Mouse (Mus musculus): ENCODE measurements at regions not wholly inside any gene's neighbourhood (a gene's known extent, or its start where the extent isn't known, plus 50 kb on each side); places are given as distances from the start of the nearest gene placed in this dataset.

DNA sequence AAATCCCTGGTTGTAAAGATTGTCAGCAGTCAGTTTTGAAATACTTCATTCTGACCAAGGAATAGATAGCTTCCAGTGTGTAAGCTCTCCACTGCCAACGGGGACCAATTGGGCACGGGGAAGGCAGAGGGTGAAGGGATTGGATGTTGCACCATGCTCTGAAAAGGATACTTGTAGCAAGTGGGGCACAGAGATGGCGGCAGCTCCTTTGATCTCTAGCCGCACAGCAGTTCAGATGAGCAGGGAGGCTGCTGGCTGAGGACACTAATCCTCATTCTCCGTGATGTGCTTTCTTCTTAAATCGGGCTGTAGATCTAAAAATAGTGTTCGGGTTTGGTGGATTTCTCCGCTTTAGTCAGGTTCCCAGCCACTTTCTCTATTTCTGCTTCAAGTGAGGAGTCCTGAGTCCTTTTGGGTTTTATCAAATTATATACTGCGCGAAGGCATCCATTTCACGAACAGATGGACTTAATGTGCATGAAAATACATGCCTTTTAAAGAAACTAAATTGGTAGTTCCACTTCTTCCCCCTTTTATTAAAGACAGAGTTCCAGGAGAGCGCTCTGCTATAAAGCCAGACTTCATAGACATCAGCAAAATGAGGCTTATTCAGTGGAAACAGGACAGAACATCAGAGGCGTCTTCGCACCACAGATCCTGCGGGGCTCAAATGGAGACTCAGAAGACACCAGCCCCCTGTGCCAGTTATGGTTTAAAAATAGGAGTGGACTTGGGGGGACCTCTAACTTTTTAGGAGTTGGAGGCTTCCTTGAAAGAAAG lies 225.1 kb upstream of the Klf4 start:
- DNase-seq (ENCODE audit: low spot score in 2 of 2), result no peak

DNA sequence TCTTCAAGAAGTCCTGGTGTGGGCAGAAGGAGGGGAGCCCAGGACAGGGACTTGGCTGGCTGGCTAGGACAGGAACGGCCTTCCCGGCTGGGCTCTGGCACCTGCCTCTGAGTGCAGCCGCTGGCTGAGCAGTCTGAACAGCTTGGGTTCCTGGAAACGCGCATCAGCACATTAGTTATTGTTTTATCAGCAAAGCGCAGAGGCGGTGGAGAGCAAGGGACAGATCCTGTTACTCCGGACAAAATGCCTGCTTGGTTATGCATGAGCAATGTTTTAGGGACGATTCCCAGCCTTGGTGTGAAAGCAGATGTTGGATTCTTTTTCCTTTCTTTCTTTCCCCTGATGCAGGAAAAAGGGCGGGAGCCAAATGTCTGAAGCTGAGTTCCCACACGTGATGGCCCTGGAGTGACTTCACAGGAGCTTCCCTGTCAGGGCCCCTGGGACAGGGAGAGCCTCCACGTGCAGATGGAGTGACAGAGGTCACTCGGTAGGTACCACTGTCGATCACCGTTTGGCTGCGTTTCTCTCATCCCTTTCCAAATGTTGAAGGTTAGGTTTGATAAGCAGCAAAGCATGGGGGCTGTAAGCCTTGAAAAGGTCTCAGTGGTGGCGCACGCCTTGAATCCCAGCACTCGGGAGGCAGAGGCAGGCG lies 217.8 kb upstream of the Klf4 start:
- no peak for DNase-seq (ENCODE audit: low spot score in 2 of 2)

DNA sequence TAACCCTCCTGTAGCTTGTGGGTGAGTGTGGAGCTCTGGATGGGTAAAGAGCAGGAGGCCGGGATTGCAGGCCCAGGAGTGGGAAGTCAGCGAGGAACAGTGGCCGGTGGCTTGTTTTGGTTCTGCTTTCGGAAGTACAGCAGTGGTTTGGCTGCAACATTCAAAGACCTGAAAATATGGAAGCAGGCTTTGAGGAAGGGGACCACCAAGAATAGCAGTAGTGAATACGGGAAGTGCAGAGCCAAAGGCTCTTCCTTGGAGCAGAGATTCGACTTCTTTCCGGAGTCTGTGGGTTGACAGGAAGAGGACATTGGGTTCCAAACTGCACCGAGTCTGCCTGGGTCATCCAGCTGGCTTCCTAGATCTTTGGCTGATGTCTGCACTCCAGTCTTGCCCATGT lies 209.1 kb upstream of the Klf4 start:
- no peak for DNase-seq (ENCODE audit: low spot score in 2 of 2)

DNA sequence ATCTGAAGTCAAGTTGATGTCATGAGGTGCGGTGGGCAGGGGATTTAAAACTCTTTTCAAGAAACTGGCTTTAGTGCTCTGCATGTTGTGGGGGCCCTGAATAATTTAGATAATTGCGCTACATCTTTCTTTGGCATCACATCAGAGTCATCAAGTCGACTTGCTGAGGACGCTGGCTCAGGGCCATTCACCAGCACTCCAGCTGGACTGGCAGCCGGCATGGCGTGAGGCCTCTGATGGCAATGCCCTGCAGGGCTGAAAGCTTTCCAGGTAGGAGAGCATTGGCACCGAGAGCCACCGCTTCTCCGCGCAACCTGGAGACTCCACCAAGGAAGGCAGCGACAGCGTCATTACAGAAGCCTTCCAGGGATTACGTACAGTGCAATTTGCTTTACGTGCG lies 207.8 kb upstream of the Klf4 start:
- no peak for DNase-seq (ENCODE audit: low spot score in 2 of 2)

DNA sequence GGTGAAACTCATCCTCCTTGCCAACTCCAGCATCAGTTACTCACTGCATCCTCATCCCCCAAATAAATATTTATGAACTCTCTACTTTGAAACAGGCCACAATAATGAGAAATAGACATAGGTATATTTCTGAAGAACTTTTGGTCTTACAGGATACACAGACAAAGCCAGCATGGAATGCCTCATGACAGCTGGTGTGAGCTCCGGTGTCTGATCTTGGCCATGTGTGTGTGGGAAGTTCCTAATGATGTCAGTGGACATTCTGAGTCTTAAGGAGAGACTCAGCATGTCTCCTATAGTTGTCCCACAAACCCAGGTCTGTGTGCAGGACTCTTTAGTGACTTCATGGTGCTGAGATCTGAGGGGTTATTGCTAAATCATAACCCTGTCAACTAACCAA lies 206.4 kb upstream of the Klf4 start:
- DNase-seq (ENCODE audit: low spot score in 2 of 2), result no peak

DNA sequence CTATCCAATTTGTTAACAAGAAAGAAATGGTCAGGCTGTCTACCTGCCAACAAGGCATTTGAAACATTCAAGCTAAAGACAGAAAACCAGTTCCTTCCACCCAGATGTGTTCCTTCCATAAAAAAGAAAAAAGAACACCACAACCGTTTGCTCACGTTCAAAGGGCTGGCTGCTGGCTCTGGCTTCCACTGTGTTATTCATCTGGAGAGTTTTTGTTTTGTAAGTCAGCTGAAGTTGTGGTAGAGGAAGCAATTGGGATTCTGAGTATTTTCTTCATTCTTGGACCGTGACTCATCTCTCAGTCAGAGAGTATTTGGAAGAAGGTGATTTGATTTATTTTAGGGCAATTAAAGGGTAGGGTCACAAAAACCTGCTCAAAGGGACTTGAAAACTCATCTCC lies 203.2 kb upstream of the Klf4 start:
- DNase-seq (ENCODE audit: low spot score in 2 of 2), result no peak

DNA sequence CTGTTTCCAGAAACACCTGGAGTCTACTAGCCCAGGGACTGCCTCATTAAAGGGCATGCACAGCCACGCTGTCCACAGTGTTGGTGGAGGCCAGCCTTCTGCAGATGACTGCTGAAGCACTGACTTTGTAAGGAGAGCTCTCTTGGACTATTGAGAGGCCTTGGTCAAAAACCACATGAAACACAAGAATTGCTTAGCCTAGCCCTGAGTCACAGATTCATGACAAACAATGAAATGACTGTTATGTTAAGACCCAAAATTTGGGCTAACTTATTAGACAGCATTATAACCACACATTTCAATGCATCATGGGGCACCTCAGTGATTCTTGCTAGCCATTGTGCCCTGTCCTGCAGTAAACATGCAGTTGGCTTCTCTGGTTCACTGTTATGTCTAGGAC lies 202.1 kb upstream of the Klf4 start:
- DNase-seq (ENCODE audit: low spot score in 2 of 2), result no peak

DNA sequence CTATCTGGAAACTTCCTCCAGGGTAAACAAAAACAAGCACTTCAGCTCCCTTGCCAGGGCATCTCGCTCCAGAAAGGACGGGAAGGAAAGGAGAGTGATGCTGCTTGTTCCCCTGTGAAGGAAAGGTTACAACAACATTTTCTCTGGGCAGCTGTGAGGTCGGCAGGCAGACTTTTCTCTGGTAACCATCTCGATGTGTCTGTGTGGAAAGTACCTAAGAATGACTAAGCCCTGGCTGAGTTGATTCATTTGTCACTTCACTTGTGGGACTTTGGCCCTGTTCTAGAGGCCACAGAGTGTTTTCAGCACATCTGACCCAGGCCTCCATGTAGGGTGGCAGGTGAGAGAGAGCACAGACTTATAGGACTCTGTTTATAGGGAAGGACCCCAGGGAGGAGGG lies 201.0 kb upstream of the Klf4 start:
- no peak for DNase-seq (ENCODE audit: low spot score in 2 of 2)

DNA sequence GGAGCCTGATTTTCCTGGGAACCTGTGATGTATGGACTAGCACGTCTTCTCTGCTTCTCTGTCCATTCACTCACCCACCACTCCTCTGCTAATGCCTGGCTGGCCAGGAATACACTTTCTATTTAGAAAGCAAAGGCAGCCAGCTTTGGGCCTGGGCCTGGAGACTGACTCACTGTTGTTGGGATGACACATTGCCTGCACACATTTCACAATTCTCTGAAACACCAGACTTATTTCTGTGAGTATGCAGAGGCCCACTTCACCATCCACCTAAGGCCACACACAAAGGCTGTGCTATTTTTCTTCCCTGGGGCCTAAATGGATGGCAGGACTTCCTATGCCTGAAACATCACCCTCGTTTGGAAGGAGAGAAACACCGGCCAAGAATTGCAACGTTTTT lies 199.7 kb upstream of the Klf4 start:
- peak; percentile 28 to 75 for DNase-seq (ENCODE audit: low spot score in 2 of 2)

DNA sequence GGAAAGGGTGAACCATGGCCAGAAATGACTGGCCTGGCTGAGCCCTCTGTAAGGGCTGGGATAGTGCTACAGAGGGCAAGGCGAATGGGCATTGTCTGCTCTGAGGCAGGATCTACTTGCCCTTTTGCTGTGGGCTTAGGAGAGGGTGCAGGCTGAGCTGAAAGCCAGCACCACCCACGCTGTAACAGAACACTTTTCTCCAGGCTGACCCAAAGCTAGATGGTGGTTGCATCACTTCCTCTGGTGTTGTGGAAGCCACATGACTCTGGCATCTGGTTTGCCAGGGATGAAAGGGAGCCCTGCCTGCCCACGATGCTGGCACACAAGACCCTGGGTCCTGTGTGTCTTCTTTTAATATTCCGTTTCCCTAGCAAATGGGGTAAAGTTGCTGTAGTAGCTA lies 198.0 kb upstream of the Klf4 start:
- no peak for DNase-seq (ENCODE audit: low spot score in 2 of 2)

DNA sequence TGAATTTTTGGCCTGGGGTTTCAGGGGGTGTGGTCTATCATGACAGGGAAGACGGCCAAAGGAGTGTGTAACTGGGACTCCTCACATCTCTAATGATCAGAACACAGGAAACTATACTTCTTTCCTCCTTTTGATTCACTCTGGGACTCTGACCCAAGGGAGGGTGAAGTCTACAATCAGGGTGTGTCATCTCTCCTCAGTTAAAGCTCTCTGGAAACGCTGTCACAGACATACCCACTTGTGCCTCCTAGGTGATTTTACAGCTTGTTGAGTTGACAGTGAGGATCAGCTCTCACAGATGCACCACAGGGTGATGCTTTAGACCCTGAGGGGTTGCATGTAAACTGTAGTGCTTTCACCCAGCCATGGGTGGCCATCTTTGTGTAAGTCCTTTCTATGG lies 194.9 kb upstream of the Klf4 start:
- no peak for DNase-seq (ENCODE audit: low spot score in 2 of 2)

DNA sequence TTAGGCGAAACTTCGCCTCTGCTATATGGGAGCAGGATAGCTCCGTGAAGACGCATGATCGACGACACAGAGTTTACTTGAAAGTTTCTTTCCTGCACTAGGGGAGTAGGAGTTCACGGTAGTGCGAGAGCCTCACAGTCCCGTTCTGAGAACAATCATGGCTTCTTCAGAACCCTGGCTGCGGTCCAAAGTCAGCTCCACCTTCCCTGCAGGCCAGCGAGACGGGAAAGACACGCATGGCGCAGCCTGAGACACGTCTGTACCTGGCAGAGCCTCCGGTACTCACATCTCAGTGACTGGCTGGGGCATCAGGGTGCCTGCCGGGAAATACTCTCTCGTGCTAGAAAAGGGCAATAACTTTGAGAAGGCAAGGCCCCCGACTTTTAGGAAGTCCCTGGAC lies 193.8 kb upstream of the Klf4 start:
- DNase-seq (ENCODE audit: low spot score in 2 of 2), result no peak

DNA sequence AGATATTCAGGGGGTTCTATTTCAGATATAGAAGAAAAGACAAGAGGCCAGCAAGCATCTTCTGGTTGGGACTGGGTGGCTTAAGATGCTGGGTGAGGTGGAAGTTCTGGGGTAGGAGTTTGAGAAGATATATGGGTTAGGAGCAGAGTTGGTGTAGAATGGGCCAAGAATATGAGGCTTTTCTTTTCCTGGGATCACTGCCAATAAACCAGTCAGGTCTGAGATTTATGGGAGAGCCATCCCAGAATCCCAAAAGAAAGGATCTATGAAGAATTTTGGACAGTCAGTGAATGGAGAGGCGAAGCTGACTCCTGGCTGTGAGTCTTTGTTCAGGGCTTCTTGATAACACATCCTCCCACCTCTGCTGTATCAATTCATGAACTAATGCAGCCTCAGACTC lies 192.0 kb upstream of the Klf4 start:
- no peak for DNase-seq (ENCODE audit: low spot score in 2 of 2)

DNA sequence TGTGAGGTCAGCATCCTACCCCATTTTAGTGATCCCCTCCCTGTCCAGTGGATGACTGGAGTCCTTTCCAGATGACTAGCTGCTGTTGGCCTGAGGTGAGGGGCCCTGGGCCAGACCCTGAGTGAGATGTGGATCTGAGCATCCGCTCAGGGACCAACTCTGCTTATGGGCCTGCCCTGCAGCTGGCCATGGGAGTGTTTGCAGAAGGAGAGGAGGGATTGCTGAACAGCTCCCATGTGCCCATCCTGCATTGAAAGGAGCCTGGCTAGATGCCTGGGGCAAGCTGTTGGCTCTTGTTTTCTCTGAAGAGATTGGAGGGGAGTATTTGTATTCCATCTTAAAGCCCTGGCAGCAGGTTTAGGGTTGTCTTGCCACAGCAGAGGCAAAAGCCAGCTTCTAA lies 190.9 kb upstream of the Klf4 start:
- no peak for DNase-seq (ENCODE audit: low spot score in 2 of 2)

DNA sequence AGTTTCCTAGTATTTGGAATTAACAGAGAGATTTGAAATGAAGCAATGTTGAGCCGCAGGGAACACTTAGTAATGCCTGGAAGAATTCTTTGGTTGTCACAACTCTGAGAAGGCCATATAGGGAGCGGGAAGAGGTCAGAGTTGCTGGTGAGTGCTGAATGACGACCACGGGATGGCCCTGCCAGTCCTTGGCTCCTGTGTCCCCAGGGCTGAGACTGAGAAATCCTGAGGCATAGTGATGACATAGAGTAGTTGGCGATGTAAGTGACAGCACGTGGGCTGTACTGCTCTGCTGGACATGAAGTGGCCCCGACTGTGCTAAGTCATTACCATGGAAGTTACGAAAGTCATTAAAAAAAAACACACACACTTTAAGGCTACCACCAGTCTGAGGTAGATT lies 190.1 kb upstream of the Klf4 start:
- no peak for DNase-seq (ENCODE audit: low spot score in 2 of 2)

DNA sequence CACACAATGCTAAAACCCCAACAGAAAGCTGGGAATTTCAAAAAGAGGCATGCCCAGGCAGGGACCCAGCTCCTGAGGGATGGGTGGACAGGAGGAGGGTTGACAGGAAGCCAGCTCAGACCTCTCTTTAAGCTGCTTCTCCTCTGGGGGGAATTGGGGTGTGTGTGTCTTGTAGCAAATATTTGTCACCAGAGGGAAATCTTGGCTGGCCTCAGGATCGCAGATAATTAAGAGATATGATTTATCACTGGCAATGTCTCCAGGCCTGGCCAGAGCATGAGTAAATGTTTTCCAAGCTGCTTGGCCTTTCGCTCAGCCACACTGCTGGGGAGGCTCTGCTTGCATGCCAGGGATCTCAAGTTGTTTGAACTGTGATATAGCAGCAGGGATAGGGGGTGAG lies 189.6 kb upstream of the Klf4 start:
- DNase-seq (ENCODE audit: low spot score in 2 of 2), result no peak

DNA sequence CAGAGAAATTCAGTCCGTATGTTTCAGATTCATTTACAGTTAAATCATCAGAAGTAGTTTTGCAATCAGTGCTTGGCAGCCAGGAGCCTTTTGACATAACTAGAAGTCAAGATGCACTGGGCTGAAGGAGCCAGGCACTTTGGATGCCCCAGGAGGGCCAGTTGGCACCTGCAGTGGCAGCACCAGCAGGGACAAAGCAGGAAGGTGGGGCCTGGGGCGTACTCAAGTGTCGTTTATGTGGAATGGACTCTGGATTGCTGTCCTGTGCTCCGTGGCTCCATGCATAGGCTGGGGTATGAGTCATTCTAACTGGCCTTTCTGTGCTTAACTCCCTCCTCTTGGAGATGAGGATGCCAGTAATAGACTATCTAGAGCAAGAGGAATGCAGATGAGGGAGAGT lies 186.2 kb upstream of the Klf4 start:
- no peak for DNase-seq (ENCODE audit: low spot score in 2 of 2)

DNA sequence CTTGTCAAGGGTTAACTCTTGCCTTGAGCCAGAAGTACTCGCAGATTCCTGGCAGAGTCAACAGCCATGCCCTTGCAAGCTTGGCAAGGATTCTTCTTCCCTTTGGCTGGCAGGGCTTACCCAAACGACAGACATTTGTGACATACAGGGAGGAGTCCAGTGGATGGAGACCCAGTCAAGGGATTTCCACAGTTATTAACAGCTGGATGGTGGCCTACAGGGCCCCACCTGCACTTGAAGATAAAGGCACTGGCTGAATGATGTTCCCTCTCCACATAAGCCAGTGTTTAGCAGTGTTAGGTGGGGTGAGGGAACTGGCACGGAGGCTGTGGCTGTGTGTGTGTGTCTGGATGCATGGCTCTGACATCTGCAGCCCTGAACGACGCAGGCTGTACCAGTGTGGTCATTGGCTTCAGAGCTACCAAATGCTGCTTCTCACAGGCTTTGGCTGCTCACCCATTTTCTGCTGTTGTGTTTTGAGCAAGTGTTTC lies 183.9 kb upstream of the Klf4 start:
- no peak for DNase-seq (ENCODE audit: low spot score in 2 of 2)

DNA sequence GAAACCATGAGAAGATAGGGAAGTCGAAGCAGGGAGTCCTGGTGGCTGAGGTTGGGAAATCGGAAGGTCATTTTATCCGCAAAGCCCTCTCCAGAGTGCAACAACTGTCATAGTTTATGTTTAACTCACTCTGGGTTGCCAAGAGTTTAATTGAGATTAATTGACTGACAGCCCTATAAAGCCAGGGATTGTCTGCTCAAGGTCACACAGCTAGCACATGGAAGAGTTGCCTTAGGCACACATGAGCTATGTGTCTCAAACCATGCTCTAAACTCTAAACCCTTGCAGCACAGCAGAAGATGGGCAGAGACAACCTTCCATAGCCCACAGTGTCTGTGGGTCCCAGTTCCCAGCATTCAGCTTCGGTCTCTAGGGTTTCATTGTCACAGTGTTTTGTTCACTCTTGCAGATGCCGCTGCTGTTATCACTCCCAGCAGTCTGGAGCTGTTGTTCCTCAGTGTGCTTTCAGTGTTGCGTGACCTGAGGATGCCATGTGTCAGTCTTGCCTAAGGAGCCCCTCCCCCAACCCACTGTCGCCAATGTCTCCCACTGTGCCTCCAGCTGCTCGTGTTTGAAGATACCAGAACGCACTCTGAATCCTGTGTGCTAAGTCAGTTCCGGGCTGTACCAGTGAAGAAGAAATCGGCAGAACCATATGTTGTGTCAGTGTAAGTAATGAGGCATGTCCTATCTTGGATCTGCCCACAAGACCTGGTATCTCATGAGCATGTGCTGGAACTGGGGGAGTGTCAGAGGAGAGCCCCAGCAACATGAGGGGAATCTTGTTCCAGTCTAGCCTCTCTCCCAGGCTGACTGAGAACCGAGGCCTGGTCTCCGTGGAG lies 179.5 kb upstream of the Klf4 start:
- DNase-seq (ENCODE audit: low spot score in 2 of 2), result no peak

DNA sequence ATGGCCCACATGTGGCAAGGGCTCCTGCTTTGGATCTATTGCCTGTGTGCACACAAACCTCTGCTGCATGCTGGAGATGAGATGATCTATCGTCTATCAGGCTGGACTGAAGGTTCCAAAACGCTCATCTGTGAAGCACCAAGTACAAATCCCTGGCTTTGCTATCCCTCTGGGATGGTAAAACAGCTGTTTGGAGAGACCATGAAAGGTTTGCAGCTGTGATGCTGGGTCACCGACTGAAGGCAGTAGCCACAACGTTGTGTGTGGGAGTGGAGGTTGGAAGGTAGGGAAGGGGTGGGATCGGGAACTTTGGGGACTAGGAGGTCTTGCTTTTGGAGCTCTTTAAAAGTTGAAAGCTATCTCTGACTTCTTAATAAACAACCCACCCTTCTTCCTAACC lies 178.2 kb upstream of the Klf4 start:
- no peak for DNase-seq (ENCODE audit: low spot score in 2 of 2)

DNA sequence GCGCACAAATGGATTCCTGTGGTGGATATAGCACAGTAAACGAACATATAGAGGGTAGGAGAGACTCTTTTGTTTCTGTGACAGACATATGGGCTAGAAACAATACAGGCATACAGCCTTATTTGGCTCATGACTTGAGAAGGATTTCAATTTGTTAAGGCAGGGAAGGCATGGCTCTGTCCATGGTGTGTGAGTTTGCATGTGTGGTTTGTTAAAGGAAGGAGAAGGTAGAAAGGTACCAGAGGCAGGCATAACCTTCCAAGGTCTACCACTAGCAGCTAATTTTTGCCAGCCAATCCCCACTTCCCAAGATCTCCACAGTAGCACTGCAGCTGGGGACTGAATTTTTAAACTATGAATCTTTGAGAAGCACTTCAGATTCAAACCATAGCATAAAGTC lies 176.5 kb upstream of the Klf4 start:
- DNase-seq (ENCODE audit: low spot score in 2 of 2), result no peak

DNA sequence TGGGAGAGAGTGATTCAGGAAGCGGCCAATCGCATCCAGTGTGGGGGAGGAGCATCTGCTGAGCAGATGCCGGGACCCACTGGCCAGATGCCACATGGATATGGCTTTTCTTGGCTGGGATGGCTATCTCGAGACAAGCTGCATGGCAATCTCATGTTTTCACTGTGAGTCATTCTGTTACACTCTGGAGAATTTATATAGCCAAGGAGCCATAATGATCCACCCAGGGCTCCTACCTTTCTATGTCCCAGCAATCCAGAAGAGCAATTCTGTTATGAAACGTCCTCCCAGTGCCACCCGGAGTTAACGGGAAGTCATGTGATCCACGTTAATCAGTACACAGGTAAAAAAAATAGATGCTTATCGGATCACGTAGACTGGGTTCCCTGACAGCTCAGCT lies 175.7 kb upstream of the Klf4 start:
- DNase-seq (ENCODE audit: low spot score in 2 of 2), result peak in 1 of 2 experiments; percentile 72
